Mouse (Mus musculus): ENCODE measurements around the gene Il17rd.

The Il17rd gene

DNA sequence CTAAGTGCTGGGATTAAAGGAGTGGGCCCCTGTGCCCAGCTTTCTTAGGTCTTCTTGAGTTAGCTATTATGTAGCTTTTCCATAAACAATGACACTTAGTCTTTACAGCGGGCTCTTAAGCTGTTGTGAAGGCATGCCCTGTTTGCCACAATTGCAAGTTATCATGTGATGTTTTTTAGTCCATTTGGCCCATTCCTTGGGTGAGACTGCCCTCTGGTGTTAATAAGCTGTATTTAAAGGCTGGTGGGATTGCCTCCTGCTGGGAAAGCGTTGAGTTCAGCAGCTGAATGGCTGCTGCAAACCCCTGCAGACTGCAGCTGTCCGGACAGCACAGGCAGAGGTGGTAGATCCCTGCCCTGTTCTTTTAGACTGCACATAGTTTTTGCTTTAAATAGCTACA, 58.0 kb downstream of the Il17rd start:
- peak; percentile 54 for DNase-seq

DNA sequence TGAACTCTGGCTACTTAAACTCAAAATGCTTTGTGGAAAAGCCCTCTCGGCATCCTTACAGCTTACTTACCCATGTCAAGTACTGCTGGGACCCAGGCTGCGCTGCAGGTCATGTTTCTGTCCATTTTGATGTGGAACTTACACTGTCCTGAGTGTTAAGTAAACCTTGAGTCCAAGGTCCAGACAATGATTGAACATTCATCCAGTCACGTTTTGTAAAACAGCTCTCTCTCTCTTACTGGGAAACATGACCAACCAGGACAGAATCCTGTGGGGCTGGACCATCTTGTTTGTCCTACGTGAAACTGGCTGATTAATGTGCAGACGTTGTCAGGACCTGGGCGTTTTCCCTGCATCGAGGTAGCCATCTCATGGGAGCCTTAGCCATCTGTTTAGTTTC, 63.0 kb downstream of the Il17rd start:
- DNase-seq = no peak

DNA sequence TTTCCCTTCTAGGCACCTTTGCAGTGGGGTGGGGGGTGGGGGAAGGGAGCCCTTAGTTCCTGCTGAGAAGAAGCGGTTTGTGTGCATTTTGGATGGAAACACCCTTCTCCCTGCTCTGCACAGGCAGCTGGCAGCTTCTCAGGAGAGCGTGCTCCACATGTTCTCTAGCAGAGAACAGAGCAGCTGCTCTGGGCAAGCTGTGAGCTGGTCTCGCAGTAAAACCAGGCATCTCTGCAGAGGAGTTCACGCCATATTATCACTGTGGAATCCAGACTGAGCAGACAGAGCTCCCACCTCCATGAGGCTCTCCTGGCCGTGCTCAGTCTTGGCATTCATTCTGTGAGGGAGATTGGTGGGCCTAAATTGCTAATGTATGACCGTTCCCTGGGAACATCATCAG, 64.0 kb downstream of the Il17rd start:
- peak; percentile 64 for DNase-seq

DNA sequence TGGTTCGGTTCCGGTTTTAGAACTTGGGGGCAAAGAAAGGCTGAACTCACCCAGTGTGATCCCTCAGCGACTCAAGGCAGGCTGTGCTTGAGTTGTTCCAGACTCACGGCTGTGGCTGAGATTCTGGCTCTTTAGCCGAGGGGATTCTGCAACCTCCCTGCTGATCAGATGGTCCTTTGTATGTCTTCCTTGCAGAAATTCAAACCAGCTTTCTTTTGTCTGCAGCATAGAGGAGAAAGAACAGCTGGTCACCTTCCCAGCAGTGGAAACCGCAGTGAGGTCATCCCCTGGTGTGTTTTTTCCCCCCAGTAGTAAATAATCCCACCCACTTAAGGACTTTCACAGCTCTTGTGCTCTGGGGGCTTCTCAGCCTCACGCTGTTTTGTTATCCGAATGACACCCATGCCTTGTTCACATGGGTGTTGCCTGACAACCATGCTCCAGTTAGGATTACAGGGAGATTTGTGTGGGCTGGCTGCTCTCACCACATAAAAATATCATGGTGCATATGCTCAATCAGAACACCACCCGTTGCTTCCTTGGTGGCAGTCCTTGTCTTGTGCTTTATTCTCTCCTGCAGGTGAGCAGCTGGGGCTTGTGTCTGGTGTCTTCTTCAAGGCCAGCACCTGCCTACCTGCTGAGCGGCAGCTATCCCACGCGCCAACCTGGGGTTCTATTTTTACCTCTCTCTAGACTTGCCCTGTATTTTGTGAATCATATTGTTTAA, 67.2 kb downstream of the Il17rd start:
- DNase-seq = peak; percentile 62

DNA sequence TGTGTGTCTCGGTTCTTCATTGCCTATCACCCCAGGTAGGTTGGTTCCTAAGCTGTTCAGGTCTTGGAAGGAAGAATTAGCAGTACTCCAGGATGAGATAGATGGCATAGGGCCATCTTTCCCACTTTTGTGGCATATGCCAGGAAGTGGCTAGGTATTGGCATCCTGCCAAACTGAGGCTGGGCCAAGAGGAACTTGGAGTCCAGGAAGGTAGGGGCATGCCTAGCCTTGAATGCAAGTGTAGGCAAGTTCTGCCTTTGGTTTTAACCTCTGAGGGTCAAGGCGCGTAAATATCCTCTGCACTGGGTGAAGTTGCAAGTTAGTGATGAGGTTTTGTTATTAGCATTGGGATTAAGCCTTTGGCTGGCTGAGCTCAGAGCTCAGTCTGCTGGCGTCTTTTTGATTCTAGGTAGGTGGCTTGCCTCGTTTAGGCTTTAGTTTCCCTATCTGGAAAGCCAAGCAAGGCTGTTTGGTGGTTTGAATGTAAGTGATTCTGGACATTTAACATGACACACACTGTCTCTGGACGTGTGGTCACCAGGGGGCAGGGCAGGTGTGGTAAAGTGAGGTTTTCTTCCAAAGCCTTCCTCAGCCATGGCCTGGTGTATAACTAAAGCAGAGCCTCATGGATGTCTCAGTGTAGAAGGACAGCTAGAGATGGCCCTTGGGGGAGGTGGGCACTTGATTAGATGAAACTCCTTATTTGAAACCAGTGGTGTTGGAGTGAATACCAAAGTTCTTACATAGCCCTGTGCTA, 70.2 kb downstream of the Il17rd start:
- no peak for DNase-seq

DNA sequence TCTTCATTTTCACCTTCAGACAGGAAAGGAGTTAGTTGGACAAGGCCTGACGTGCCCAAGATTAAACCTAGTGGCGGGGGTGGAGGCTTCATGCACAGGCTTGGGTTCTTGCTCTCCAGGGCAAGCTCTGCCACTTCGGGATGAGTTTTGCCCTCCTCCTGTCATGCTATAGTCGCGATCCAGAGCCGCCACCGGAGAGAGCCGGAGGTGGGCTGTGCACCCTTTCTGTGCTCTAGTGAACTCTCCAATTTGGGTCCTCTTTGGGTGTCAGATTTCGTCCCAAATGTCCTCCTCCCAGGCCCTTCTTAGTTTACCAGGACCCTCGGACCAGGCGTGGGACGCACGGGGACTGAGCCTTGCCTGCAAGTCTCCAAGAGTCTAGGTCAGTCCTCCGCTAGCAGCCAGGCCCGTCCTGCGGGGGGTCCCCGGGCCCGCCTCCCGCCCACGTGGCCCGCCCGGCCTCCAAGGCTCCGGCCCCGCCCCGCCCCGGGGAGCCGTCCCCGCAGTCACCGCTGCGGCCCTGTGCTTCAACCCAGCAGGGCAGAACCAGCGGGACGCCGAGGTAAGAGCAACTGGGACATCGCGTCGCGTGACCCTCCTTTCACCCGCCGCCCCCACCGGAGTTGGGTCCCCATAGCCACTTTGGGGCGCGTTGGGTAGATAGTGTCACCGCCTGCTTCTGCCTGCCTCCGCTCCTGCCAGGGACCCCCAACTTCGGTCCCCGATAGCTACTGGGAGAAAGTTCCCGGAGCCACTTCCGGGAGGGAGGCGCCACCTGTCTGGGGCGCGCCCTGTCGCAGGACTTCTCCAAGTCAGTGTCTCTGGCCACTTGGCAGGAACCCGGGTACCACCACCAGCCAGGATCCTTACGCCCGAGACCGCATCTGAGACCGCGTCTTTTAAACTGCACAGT, 75.9 kb downstream of the Il17rd start, which contains the start of gene Arhgef3:
Gene Arhgef3, plus strand, starts transcription at position 538 of the 913 bp plus-strand sequence.
- DNase-seq = no peak

DNA sequence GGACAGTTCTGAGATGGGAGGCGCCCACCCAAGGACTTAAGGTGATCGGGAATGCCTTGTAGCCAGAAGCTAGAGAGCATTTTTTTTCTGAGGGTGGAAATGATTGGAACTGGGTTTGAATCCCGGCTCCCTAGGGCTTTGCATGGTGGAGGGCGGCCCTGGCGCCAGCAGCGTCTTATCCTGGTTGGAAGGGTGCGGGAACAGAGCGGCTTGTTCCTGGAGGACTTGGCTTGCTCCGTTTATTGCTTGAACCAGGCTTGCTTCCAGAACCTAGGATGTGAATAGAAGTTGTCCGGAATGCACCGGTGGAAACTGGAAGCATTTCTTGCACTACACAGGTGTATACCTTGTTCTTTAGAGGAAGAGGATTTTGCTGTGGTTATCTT, 76.5 kb downstream of the Il17rd start:
- no peak for DNase-seq

DNA sequence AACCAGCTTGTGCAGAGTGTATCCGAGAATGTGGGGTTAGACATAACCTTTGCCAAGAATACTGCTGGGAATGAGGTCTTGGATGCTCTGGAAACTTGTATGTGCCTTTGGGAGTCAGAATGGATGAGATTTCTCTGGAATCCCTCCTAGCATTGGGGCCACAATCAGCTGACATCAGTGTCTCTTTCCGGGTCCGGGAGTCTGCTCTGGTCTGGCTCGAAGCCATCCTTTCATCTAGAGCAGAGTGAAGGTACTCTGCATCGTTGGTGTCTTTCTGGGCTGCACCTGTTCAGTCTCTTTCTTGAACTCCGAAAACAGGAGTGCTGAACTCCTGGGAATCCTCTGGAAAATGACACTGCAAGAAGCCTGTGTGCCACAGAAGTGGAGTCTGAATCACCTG, 77.2 kb downstream of the Il17rd start:
- DNase-seq = no peak

DNA sequence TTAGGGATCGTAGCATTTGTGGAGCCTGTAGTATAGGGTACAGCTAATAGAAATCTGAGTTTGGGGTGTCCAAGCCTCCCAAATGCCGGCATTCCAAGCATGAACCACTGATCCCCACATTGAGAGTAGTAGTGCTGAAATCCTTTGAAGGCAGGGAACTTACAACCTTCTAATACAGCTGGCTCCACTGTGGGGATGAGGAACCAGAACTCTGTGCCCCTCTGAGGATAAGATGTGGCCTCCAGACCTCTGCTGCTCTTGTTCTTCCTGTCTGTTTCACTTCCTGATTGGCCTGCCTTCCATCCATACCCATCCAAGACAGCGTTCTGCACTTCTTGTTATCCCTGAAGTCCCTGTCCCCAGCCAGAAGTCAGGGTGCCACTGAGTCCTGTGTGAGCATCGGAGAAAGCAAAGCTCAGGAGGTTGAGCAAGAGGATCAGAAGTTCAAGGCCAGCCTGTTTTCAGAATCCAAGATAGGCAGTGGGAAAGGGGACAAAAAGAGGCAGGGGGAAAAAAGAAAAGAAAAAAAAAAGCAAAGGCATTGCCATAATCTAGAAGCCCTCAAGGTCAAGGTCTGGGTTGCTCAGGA, 77.9 kb downstream of the Il17rd start:
- DNase-seq = no peak

DNA sequence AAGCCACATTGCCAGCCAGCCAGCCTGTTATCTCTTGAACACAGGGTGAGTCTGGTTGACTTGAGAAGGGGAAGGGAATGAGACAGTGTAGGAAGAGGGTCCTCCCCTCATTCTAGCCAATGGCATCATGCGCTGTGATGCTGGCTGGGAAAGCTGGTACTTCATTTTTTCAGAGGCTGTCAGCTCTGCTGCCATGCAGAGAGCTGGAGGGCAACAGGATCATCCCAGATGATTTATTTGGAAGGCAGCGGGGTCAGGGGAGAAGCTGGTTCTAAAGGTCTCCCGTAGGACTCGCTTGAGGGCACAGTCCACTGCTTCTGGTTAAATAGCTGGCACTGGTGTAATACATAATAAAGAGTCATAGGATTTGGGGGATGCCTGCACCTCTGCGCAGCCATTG, 79.8 kb downstream of the Il17rd start:
- DNase-seq = no peak

DNA sequence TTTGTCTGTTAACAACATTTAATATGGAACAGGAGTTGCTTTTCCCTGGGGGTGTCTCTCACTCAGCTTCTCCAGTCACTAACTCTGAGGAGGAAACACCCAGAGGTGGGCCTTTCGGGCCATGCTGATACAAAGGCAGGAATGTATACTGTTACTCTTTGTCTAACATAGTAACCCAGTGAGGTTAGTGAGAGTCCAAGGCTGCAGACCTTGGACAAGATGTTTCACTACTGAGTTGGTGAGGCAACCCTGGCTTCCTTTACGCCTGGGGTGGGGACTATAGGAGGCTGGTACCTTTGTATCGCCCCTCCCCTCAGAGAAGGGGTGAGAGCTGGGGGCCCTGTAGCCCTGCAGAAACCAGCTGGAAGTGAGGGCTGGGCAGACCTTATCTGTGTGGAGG, 83.9 kb downstream of the Il17rd start:
- DNase-seq = no peak

DNA sequence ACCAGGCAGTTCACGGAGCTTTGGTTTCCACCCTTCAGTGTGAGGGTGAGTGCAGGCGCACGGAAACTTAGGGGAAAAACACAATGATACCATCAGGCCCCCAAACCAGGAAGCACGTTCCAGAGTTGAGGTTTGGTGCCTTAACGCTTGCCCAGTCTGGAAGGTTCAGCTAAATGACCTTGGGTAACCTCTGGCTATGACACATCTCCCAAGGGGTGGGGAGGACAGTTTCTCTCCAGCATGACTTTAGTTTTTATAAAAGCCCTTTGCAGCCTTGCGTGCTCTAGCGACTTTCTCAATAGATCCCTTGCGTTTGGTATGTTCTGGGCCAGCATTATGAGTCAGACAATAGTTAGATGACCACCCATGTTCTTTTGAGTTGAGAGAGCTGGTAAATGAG, 84.8 kb downstream of the Il17rd start:
- no peak for DNase-seq

DNA sequence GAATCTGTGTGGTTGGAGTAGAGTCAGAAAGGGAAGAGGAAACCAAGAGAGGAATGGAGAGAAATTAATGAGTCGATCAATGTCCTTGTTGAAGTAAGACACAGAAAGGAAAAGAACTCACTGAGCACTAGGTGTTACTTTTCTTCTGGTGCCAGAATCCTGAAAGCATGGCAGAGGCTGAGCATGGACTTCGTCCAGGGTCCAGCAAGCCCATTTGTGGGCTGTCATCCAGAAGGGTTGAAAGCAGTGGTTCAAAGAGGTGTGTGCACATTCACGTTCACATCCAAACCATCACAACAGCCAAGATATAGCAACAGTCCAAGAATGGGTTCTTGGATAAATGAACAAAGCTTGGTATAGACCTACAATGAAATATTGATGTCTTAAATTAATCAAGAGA, 91.3 kb downstream of the Il17rd start:
- DNase-seq = no peak

DNA sequence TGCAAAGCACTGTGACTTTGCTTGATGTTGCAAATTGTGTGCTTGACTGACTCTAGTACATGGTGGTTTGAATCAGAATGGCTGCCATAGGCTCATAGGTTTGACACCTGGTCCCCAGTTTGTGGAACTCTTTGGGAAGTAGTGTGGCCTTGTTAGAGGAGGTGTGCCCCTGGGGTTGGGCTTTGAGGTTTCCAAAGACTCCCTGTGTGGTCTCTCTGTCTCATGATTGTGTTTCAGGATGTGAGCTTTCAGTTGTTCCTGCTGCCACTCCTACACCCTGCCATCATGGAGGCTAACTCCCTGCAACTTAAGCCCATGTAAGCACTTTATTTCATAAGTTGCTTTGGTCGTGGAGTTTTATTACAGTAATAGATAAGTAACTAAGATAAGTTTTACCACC, 91.9 kb downstream of the Il17rd start:
- DNase-seq = no peak

DNA sequence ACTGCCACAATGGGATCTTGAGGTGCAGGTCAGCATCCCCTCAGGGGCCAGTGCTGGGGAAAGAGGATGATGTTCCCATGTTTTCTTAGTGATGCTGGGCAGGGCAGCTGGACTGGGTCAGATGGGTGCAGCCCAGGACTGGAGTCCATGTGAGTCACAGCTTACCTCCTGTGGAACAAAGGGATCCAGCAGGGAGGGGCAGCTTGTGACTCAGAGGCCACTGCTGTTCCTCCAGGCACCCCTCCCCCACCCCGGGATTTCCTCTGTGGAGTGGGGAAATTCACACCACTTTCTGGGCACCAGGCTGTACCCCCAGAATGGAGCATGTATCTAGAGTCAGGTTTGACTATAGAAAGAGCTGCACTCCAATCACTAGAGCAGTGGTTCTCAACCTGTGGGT, 92.8 kb downstream of the Il17rd start:
- no peak for DNase-seq

DNA sequence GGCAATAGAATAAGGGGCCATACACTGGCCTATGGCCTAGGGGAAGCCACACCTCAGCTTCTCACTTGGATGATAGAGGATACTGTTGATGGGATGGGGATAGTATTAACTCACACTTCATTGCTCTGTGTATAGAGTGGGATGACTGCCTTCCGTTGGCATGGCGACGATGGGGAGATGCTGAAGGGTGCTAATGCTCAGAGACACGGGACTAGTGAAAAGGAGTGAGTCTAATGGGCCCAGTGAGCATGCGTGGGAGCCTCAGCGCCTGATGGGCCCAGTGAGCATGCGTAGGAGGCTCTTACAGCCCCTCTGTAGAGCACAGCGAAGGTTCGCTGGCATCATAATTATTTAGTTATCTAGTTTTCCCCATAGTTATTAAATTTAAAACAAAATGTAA, 100.2 kb downstream of the Il17rd start:
- DNase-seq = peak; percentile 40

DNA sequence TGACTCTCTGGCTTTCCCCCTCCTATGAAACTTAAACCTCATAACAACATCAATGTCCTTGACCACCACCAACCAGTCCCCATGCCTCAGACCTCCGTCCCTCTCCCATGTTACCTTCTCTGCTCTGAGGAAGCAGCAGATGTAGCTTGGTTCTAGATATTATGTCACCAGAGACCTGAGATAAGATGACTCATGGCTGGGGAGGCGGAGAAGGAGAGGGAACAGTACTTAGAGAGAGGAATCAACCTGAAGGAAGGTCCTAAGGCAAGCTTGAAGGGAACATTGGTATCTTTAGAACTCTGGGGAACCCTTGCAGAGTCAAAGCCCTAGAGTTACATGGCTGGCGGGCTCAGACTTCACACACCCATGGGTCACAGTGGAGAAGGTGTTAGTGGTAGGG, 101.2 kb downstream of the Il17rd start:
- peak; percentile 26 for DNase-seq

DNA sequence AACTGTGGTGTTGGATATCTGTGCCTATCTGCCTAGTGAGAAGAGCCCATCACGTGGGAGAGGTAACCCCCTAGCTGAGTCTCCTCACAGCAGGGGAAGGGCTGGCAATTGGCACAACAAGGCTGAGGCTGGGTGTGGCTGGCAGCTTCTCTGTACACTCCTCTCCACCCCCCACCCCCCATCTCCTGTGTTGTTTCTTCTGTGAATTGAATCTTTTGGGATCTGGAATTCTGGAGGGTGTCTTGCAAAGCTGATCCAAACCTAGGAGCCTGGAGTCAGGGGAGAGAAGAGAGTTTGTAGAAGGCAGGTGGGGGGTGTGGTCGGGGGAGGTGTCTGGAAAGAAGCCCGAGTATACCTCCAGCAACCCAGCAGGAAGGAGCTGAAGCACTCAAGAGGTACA, 102.7 kb downstream of the Il17rd start:
- DNase-seq = no peak

DNA sequence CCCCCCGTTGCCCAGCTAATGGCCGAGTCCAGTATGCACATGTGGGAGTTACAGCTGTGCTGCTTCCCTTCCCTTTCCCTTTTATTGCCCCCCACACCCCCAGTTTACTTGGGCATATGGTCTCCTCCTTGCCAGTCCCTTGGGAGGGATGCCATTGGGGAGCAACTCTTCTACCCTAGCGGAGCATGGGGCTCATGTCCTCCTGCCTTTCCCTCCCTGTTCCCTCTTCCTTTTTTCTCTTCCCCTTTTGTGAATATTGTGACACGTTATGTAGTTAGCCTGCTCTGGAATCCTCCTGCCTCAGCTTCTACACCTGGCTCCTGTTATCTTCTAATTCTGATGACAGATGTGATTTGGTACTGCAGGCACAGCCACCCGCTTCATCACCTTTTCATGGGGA, 103.9 kb downstream of the Il17rd start:
- no peak for DNase-seq

DNA sequence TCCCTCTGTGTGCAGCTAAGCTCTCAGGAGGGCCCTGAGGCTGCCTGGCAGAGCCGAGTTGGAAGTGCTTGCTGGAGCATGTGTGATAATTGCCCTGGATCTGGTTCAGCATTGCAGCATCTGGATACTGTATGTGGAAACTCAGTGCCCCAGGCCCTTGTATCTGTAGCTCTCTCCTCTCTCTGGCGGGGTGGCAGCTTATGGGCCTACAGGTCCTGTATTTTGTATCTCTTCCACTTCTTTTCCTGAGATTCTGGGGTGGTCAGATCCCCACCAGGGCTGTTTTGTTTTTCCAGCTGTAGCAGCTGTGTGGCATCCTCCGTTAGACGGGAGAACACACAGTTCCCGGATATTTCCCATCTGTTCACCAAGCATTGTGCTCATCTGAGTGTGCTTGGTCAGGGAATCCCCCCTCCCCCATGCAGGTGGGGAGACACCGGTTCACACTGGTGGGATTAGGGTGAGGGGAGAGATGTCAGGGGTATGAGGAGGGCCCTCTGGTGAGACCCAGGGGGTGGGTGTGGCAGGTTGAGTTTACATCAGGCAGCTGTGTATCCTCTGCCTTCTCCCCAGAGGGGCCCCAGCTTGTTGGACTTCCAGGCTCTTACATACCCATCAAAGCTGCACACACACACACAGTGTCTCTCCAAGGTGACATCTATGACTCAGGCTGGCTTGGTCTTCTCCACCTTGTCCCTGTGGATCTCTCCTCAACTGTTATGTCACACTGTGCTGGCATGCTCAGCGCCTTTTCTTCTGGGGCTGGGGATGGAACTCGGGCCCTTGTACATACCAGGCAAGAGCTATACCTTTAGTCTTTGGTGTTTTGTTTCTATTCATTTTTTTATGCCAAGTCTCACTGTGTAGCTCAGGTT, 106.7 kb downstream of the Il17rd start:
- no peak for DNase-seq

DNA sequence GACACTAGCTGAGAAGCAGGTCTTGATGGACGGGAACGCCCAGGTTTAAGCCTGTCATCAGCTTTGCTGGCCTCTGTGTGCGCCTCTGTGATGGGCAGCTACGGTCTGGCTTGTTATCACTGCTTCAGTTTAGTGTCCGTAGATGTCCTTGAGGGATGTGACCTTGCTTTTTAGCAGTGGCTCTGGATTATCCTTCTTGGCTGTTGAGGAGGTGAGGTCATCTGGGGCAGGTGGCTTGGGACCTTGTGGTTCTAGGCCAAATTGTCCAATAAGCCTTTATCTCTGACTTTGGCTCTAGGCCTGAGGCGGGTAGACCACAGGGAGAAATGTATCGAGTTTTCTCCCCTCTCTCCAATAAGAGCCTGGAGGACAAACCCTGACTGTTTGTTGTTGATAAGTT, 109.0 kb downstream of the Il17rd start:
- no peak for DNase-seq

DNA sequence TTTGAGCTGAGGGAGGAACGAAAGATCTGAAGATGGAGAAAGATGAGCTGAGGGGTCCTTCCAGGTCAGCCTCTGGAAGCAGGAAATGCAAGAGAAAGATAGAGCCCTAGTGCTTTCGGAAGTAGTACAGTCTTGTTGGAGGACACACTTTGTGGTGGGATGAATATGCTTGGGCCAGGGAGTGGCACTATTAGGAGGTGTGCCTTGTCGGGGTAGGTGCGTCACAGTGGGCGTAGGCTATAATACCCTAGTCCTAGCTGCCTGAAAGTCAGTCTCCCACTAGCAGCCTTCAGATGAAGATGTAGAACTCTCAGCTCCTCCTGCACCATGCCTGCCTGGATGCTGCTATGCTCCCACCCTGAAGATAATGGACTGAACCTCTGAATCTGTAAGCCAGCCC, 110.7 kb downstream of the Il17rd start:
- DNase-seq = no peak
